Mouse (Mus musculus): ENCODE results near the gene Pak7. TPM values are rescaled to one million over a fixed set of nuclear protein-coding genes. Genes with fewer than 3 reads are reported as not detected.

Pak7 gene
- total RNA-seq (2023): not detected in 4 replicates

DNA sequence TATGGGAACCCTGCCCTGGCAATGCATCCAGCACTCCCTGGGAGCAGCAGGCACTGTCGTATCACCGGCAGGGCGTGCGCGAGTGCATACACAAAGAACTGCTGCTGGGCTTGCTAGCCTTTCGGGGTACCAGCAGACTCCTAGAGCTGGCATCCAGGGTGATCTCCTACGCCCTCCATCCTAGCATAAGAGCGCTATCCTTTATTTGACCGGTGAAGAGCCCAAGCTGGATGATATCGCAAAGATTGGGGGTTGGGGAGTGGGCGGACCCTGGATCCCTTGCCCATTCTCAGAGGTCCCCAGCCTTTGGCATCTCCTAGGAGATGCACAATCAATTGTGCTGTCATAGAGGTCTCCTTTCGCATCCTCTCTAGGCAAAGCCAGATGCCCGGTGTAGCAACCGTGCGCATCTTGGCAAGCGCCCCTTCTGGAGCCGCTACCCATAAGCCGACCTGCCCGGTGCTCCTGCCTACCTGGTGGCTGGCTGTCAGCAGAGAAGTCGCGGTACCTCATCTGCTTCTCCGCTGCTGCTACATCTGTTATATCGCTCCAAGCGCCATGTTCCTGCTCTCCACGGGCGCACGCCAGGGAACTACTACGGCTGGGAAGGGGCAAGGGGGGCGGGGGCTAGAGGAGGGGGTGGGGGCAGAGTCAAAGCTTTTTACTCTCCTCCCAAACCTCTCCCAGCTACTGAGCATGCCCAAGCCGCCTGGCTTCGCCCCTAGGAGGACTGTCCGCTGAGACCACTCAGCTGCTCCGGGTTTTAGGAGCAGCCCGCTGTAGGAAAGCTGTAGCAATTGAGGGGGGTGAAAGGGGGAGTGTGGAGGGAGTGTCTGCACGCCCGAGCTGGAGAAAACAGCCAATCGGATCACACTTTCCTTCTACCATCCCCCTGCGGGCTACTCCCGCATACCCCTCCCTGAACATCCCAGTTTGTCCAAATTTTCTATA is at the start of gene Pak7:
Gene Pak7, minus strand, starts transcription at position 787 of the 951 bp plus-strand sequence.

DNA sequence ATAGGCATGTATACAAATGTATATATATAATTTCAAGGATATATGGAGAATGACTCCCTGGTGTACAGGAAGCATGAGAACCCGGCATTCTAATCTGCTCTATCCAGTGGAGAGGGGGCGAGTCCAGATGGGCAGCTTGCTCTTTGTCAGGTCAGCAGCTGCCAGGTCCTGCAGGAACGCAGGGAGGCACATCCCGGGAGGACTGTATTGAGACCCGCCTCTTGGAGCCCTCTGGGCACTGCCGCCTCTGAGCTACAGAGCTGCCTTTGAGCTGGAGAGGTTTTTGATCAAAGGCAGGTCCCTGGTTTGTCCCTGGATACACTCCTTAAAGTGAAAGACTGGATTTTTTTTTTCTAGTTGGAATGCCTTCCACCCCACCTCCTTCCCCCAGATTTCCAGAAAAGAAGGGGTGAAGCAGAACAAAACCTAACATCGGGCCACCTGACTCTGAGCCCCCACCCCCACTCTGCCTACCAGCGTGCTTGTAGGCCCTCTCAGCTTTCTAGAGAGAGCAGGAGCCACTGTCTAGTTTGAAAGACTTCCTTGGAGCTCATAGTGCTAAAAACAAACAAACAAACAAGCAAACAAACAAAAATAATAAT is 336.0 kb downstream of the Pak7 start, which contains the start of gene Lamp5:
Gene Lamp5, plus strand, starts transcription at position 552 of the 602 bp plus-strand sequence.

Other genes starting within 250 kb of the Pak7 start
- gene Ankef1, start 113.9 kb upstream of the Pak7 start, total RNA-seq (2023): not detected in 4 replicates